Mouse (Mus musculus) hindbrain, embryonic 16.5 days (tissue): ENCODE data around the gene Cdk6. TPM values are rescaled to one million over a fixed set of nuclear protein-coding genes. Genes with fewer than 3 reads are reported as not detected.

Experiments used
- ATAC-seq: fragments of 200-750 bp; cut with Nextera tagmentation; 2 replicates; pipeline ENCODE4 v1.8.0; 2017; ENCODE audit warnings: moderate TSS enrichment, moderate library complexity
- H3K27ac ChIP-seq: fragments of 300-500 bp; sonication (generic); 2 replicates; pipeline ENCODE4 v1.5.1; 2014; ENCODE audit warnings: low read depth, mild to moderate bottlenecking, control low read depth, low read length, moderate library complexity
- H3K27me3 ChIP-seq: fragments of 300-500 bp; sonication (generic); replicated peaks from 2 replicates; pipeline ENCODE4 v1.6.1; 2014; ENCODE audit warnings: low read length; ENCODE audit not compliant: control insufficient read depth, insufficient read depth
- H3K36me3 ChIP-seq: fragments of 300-500 bp; sonication (generic); 2 replicates; pipeline ENCODE4 v1.6.1; 2014; ENCODE audit warnings: mild to moderate bottlenecking, low read length, moderate library complexity, mixed read lengths; ENCODE audit not compliant: control insufficient read depth, insufficient read depth
- H3K4me1 ChIP-seq: fragments of 300-500 bp; sonication (generic); 2 replicates; pipeline ENCODE4 v1.6.1; 2014; ENCODE audit warnings: low read depth, low read length; ENCODE audit not compliant: control insufficient read depth, insufficient read depth
- H3K4me2 ChIP-seq: fragments of 300-500 bp; sonication (generic); 2 replicates; pipeline ENCODE4 v1.6.1; 2014; ENCODE audit warnings: mild to moderate bottlenecking, low read length, control low read depth, moderate library complexity
- H3K4me3 ChIP-seq: fragments of 300-500 bp; sonication (generic); 2 replicates; pipeline ENCODE4 v1.5.1; 2014; ENCODE audit warnings: mild to moderate bottlenecking, low read length, control low read depth, moderate library complexity
- H3K9ac ChIP-seq: fragments of 300-500 bp; sonication (generic); 2 replicates; pipeline ENCODE4 v1.6.1; 2014; ENCODE audit warnings: low read depth, mild to moderate bottlenecking, control low read depth, low read length, moderate library complexity
- H3K9me3 ChIP-seq: fragments of 300-500 bp; sonication (generic); 2 replicates; pipeline ENCODE4 v1.6.1; 2014; ENCODE audit warnings: mild to moderate bottlenecking, low read length, moderate library complexity; ENCODE audit not compliant: control insufficient read depth
- whole genome bisulfite sequencing: fragments of 180-500 bp; shearing (Covaris S2); extraction: QIAGEN DNeasy Blood & Tissue Kit; methylation state at CpG from one replicate; pipeline ENCODE4 v1.1.7; 2014; 5-methylcytosine and 5-hydroxymethylcytosine counted together
- polyA plus RNA-seq: library from polyadenylated mRNA; unstranded; fragments of >200 nt; fragmentation: Nextera tagmentation; extraction: Ambion mirVana; gene quantifications from 2 replicates; pipeline ENCODE4 v1.2.1, GENCODE M21; 2015

Gene Cdk6
- polyA plus RNA-seq, 1 experiment from 2014 or later: 13.9 TPM

DNA sequence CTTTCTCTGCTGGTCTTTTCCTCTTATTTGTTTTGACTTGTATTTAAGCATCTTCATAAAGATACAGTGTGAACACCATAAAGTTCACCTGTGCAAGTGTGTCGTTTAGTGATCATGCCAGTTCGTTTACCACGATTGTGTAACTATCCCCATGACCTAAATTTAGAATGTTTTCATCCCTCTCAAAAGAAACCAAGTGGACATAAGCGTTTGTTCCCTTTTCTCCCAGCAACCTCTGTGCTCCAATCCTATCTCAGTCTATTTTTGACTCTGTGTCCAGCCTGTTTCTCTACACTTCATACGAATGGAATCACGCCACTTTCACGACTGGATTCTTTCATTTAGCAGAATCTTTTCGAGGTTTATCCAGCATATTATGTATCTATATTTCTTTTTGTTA is 40.5 kb downstream of the Cdk6 start:
- H3K4me2 ChIP-seq: no peak overlapping the region
- no peak for ATAC-seq
- H3K4me1 ChIP-seq: no peaks in the 10 kb centered on the region
- 91% methylated on average over 8 of the region's 8 CpGs for WGBS
- no peaks in the 10 kb centered on the region for H3K36me3 ChIP-seq
- no peaks in the 10 kb centered on the region for H3K27me3 ChIP-seq
- H3K27ac ChIP-seq: no peak overlapping the region
- no peak overlapping the region for H3K4me3 ChIP-seq
- H3K9ac ChIP-seq: no peak overlapping the region
- no peaks in the 10 kb centered on the region for H3K9me3 ChIP-seq

DNA sequence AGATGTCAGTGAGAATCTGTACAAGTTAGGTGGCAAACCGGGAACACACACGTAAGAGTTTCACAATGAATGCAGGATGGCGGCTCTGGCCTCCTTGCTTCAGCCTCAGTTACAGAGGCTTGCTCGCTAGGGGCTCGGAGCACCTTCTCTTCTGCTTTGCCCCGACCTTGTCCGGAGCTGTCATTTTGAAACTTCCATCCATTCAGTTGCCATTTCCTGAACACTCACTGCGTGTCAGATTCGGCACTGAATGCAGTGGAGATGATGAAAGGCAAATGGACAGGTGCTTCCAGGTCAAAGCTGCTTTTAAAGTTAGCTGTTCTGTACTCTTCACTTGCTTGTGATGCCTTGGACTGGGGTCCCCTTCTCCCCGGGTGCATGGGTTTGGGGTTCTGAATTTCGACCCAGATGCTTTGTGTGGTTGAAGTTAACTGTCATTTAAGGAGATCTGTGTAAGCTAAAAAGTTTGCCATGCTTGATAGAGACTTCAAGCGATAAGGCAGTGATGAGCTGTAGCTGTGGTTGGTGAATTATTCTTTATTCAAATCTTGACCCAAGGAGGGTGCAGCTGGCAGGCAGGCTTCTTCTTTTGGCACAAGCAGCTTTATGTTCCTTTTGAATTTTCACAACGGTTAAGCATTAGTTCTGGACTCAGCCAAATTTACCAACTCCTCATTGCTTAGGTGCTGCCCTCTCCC is 41.2 kb downstream of the Cdk6 start:
- no peak for ATAC-seq
- H3K9me3 ChIP-seq: no peaks in the 10 kb centered on the region
- no peak overlapping the region for H3K27ac ChIP-seq
- H3K36me3 ChIP-seq: no peaks in the 10 kb centered on the region
- 76% methylated on average over 13 of the region's 13 CpGs for WGBS
- no peak overlapping the region for H3K9ac ChIP-seq
- H3K4me1 ChIP-seq: no peaks in the 10 kb centered on the region
- H3K4me2 ChIP-seq: no peak overlapping the region
- H3K4me3 ChIP-seq: no peak overlapping the region
- no peaks in the 10 kb centered on the region for H3K27me3 ChIP-seq

DNA sequence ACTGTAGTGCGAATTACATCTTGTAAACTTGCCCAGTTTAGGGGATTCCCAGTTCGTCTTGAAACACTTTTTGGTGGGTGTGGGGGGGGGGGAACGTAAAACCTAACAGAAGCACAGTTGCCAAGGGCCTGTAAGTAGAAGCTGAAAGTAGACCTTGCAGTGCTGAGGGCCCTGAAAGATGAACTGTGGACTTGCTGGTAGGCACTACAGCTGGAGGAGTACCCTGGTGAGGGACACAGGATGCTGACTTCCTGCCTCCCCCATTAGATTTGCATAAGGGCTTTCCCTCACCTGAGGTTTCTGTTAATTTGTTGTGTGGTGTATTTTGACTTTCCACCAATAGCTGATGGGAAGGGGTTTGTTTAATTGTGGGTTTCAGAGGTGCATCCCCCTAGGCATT is 42.3 kb downstream of the Cdk6 start:
- H3K4me1 ChIP-seq: no peaks in the 10 kb centered on the region
- H3K9me3 ChIP-seq: no peaks in the 10 kb centered on the region
- no peak for ATAC-seq
- no peaks in the 10 kb centered on the region for H3K36me3 ChIP-seq
- H3K27ac ChIP-seq: no peak overlapping the region
- 81% methylated on average over 3 of the region's 3 CpGs for WGBS
- H3K4me3 ChIP-seq: no peak overlapping the region
- no peak overlapping the region for H3K4me2 ChIP-seq
- no peaks in the 10 kb centered on the region for H3K27me3 ChIP-seq
- H3K9ac ChIP-seq: no peak overlapping the region

DNA sequence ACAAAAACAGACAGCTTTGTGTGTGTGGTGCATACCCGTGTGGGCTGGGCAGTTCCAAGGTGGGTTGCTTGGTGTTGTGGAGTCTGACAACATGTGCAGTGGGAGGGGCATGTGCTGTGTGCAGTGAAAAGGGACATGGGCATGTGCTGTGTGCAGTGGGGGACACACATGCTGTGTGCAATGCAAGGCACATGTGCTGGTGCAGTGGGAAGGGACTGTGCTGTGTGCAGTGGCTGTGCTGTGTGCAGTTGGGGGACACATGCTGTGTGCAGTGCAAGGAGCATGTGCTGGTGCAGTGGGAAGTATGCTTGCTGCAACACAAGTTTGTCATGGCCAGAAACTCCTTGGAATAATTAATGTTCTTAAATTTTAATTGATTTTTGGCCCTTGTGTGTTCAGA is 43.8 kb downstream of the Cdk6 start:
- no peak overlapping the region for H3K4me2 ChIP-seq
- H3K4me3 ChIP-seq: no peak overlapping the region
- H3K9me3 ChIP-seq: no peaks in the 10 kb centered on the region
- H3K9ac ChIP-seq: no peak overlapping the region
- H3K27ac ChIP-seq: no peak overlapping the region
- H3K36me3 ChIP-seq: no peaks in the 10 kb centered on the region
- no peaks in the 10 kb centered on the region for H3K27me3 ChIP-seq
- WGBS: 52% methylated on average over 1 of the region's 1 CpGs
- ATAC-seq: peak; percentile 40; the same call in 1 of the 2 replicates
- H3K4me1 ChIP-seq: no peaks in the 10 kb centered on the region

DNA sequence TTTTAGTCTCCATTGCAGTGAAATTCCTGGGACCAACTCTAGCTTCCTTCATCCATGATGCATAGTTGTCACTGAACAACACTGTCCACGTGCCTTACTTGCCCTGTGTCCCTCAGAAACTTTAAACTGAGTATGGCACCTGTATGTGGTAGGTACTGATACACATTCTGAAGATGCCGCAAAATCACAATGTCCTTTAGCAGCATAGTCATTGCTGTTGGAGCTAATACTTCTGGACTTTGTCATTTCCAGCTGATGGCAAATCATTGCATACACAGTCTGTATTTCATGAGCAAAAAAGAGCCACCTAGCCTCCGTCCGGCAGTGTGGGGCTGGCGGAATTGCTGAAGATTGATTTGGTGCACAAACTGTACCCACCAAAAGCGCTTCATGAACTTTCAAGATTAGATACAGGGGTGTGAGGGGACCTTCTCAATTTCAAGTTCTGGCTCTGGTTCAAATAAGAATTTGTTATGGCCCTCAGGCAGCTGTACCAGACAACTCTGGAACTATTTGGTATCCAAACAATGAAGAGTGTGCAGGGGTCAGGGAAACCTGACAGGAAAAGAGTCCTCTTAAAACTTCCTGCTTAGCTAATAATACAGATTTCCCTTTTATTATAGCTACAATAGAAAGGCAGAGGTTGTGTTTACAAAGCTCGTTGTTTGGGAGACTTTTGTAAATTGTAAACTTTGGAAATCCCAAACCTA is 44.9 kb downstream of the Cdk6 start:
- Histone ChIP-seq H3K36me3 (no peaks in the 10 kb centered on the region), H3K4me1 (no peaks in the 10 kb centered on the region), H3K4me2 (no peak overlapping the region), H3K9me3 (no peaks in the 10 kb centered on the region), H3K27ac (no peak overlapping the region), H3K27me3 (no peaks in the 10 kb centered on the region), H3K4me3 (no peak overlapping the region), H3K9ac (no peak overlapping the region)
- WGBS: 71% methylated on average over 7 of the region's 7 CpGs
- no peak for ATAC-seq

DNA sequence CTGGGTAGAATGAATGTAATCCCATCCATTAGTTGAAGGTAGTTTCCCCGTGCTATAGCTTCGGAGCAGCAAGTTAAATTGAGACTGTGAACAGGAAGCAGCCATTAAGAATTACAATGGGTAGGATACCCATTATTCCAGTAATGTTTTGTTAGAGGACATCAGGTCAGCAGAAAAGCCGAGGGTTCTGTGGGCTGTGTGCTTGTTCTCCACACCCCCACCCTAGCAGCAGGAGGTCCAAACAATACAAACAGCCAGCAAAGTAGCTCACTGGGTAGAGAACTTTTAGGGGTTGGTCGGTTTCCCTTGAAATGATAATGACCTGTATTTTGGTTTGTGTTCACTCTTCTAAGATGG is 45.4 kb downstream of the Cdk6 start:
- H3K4me3 ChIP-seq: no peak overlapping the region
- no peak for ATAC-seq
- H3K36me3 ChIP-seq: no peaks in the 10 kb centered on the region
- H3K27ac ChIP-seq: no peak overlapping the region
- H3K9me3 ChIP-seq: no peaks in the 10 kb centered on the region
- no peak overlapping the region for H3K4me2 ChIP-seq
- H3K4me1 ChIP-seq: no peaks in the 10 kb centered on the region
- WGBS: 8% methylated on average over 4 of the region's 4 CpGs
- H3K9ac ChIP-seq: no peak overlapping the region
- no peaks in the 10 kb centered on the region for H3K27me3 ChIP-seq

DNA sequence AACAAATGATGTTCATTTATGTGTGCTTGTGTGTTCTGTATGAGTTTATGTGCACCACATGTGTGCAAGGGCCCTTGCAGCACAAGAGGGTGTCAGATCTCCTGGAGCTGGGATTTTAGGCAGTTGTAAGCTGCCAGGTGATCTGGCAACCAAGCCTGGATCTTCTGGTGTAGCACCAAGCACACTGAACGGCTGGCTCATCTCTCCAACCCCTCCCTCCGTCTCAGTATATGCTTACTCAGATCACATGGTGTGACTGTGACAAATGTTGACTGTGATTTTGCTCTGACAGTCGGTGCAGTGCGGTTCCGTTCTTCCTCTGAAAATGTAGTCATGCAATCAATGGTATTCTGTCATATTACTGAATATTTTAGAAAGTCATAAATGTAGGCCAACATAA is 45.9 kb downstream of the Cdk6 start:
- no peak overlapping the region for H3K27ac ChIP-seq
- ATAC-seq: 0 out of 2 replicates have a peak, but pooled peaks have one; percentile 40
- H3K4me2 ChIP-seq: no peak overlapping the region
- H3K4me3 ChIP-seq: no peak overlapping the region
- no peak overlapping the region for H3K9ac ChIP-seq
- H3K4me1 ChIP-seq: no peaks in the 10 kb centered on the region
- WGBS: 37% methylated on average over 5 of the region's 5 CpGs
- no peaks in the 10 kb centered on the region for H3K27me3 ChIP-seq
- H3K36me3 ChIP-seq: no peaks in the 10 kb centered on the region
- no peaks in the 10 kb centered on the region for H3K9me3 ChIP-seq

DNA sequence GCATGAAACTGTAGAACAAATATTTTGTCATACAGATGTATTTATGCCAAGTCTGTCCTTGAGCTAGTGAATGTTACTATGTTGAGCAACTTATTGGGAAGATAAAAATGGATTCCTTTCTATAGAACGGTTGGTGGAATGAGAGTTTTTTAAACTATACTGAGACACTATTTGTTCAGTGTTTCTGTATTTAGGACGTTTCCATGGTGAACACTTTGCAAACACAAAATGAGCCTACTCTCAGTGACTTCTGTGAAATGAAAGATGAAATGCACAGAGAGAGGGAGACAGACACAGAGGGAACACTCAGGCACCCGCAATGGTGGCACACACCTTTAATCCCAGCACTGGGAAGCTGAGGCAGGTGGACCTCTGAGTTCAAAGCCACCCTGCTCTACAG is 51.6 kb downstream of the Cdk6 start:
- H3K4me2 ChIP-seq: no peak overlapping the region
- no peaks in the 10 kb centered on the region for H3K4me1 ChIP-seq
- no peak overlapping the region for H3K9ac ChIP-seq
- H3K9me3 ChIP-seq: no peaks in the 10 kb centered on the region
- no peak for ATAC-seq
- H3K27ac ChIP-seq: no peak overlapping the region
- no peaks in the 10 kb centered on the region for H3K36me3 ChIP-seq
- WGBS: 84% methylated on average over 3 of the region's 3 CpGs
- H3K27me3 ChIP-seq: no peaks in the 10 kb centered on the region
- H3K4me3 ChIP-seq: no peak overlapping the region

DNA sequence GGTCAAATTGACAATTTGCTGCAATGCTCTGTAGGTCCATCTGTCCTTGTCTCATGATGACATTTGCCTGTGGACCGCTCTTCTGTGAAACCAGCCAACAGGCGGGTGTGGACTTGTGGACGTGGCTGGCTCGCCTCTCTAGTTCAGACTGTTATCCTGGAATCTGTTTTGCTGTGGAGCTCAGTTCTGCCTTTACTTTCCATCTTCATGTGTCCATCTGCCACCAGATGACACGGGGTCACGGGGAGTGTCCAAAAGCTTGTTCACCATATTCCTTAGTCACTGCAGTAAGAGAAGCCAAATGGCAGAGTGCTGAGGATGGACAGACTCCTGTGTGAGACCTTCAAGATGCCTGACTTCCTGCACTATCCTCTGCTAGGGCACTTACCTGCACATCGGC is 52.9 kb downstream of the Cdk6 start:
- H3K9ac ChIP-seq: no peak overlapping the region
- no peak overlapping the region for H3K4me3 ChIP-seq
- no peak for ATAC-seq
- no peak overlapping the region for H3K27ac ChIP-seq
- H3K36me3 ChIP-seq: no peaks in the 10 kb centered on the region
- no peaks in the 10 kb centered on the region for H3K9me3 ChIP-seq
- H3K27me3 ChIP-seq: no peaks in the 10 kb centered on the region
- 95% methylated on average over 7 of the region's 7 CpGs for WGBS
- no peak overlapping the region for H3K4me2 ChIP-seq
- H3K4me1 ChIP-seq: no peaks in the 10 kb centered on the region
